Mouse (Mus musculus) kidney, embryonic 15.5 days (tissue): ENCODE measurements around the gene Ttyh3. TPM values are rescaled to one million over a fixed set of nuclear protein-coding genes. Genes with fewer than 3 reads are reported as not detected.

Experiments used
- ATAC-seq: fragments of 200-750 bp; cut with Nextera tagmentation; replicated peaks from 2 replicates; pipeline ENCODE4 v1.8.0; 2017; ENCODE audit warnings: moderate TSS enrichment; ENCODE audit not compliant: low FRiP score
- H3K27ac ChIP-seq: fragments of 300-500 bp; sonication (generic); 2 replicates; pipeline ENCODE4 v1.5.1; 2015; ENCODE audit warnings: mild to moderate bottlenecking, inconsistent platforms
- H3K27me3 ChIP-seq: fragments of 300-500 bp; sonication (generic); 2 replicates; pipeline ENCODE4 v1.6.1; 2015; ENCODE audit warnings: inconsistent platforms
- H3K36me3 ChIP-seq: fragments of 300-500 bp; sonication (generic); 2 replicates; pipeline ENCODE4 v1.6.1; 2015; ENCODE audit warnings: inconsistent platforms
- H3K4me1 ChIP-seq: fragments of 300-500 bp; sonication (generic); 2 replicates; pipeline ENCODE4 v1.6.1; 2015; ENCODE audit warnings: inconsistent platforms
- H3K4me2 ChIP-seq: fragments of 300-500 bp; sonication (generic); 2 replicates; pipeline ENCODE4 v1.6.1; 2015; ENCODE audit warnings: moderate library complexity, mild to moderate bottlenecking, inconsistent platforms
- H3K4me3 ChIP-seq: fragments of 300-500 bp; sonication (generic); replicated peaks from 2 replicates; pipeline ENCODE4 v1.5.1; 2015; ENCODE audit warnings: mild to moderate bottlenecking, inconsistent platforms
- H3K9ac ChIP-seq: fragments of 300-500 bp; sonication (generic); 2 replicates; pipeline ENCODE4 v1.6.1; 2015; ENCODE audit warnings: mild to moderate bottlenecking, inconsistent platforms
- H3K9me3 ChIP-seq: fragments of 300-500 bp; sonication (generic); replicated peaks from 2 replicates; pipeline ENCODE4 v1.6.1; 2016; ENCODE audit warnings: inconsistent platforms
- WGBS: fragments of 180-500 bp; shearing (Covaris S2); methylation state at CpG from one replicate; pipeline ENCODE4 v1.1.7; 2015; ENCODE audit warnings: mixed read lengths; 5-methylcytosine and 5-hydroxymethylcytosine counted together
- polyA plus RNA-seq: library from polyadenylated mRNA; unstranded; fragments of >200 nt; fragmentation: Nextera tagmentation; extraction: Ambion mirVana; gene quantifications from 2 replicates; pipeline ENCODE4 v1.2.1, GENCODE M21; 2015

Gene Ttyh3
- polyA plus RNA-seq, 1 experiment from 2014 or later: 39.9 TPM

DNA sequence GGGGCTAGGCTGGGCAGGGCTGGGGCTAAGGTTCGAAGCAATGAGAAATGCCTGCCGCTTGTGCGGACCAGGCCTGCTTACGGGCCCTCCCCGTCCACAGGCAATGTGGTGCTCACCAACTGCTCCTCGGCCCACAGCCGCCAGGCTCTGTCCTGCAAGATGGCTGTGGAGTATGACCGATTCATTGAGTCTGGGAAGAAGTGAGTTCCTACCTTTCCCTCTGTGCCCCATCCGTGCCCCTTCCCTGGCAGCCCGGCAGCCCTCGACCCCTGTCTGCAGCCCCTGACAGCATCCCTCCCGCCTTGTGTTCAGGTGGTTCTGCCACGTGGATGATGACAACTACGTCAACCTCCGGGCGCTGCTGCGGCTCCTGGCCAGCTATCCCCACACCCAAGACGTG is 36.6 kb downstream of the Ttyh3 start:
- no peak for ATAC-seq
- Histone ChIP-seq H3K9ac (peak overlapping the region; percentile 21; the same call in 1 of the 2 replicates), H3K9me3 (no peaks in the 10 kb centered on the region), H3K4me2 (peak overlapping the region; percentile 92), H3K36me3 (peaks cover 36% of the 10 kb centered on the region), H3K4me1 (peaks cover 65% of the 10 kb centered on the region), H3K4me3 (peak overlapping the region; percentile 66), H3K27ac (peak overlapping the region; percentile 95), H3K27me3 (no peaks in the 10 kb centered on the region)
- 66% methylated on average over 18 of the region's 18 CpGs for WGBS

DNA sequence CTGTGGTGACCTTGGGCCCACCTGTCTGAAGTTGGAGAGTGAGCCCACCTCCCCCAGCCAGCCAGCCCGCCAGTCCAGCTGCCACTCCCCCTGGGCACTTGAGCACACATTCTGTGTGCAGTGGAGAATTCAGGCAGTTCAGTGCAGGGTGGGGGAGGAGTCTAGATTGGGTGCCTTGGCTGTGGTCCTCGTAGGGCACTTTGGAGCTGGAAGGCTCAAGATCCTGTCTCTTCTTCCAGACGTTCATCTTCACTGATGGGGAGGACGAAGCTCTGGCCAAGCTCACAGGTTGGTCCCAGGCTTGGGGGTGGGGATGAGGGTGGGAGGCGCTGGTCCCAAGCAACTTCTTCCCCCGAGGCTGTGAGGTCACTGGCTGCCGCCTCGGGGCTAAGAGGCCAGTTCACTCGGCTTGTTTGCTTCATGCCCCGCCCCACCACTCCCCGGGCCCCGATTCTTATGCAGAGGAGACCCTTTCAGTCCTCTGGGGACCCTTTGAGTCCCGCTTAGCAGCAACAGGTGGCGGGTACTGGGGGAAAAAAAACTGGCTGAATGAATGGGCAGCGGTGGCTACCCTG is 37.1 kb downstream of the Ttyh3 start:
- Histone ChIP-seq H3K27me3 (no peaks in the 10 kb centered on the region), H3K27ac (peak overlapping the region; percentile 95), H3K4me3 (peak overlapping the region; percentile 66), H3K4me2 (peak overlapping the region; percentile 92), H3K36me3 (peaks cover 36% of the 10 kb centered on the region), H3K4me1 (peaks cover 66% of the 10 kb centered on the region), H3K9me3 (no peaks in the 10 kb centered on the region), H3K9ac (peak overlapping the region; percentile 21)
- WGBS: 23% methylated on average over 15 of the region's 15 CpGs
- peak; percentile 5; the same call in 1 of the 2 replicates for ATAC-seq

DNA sequence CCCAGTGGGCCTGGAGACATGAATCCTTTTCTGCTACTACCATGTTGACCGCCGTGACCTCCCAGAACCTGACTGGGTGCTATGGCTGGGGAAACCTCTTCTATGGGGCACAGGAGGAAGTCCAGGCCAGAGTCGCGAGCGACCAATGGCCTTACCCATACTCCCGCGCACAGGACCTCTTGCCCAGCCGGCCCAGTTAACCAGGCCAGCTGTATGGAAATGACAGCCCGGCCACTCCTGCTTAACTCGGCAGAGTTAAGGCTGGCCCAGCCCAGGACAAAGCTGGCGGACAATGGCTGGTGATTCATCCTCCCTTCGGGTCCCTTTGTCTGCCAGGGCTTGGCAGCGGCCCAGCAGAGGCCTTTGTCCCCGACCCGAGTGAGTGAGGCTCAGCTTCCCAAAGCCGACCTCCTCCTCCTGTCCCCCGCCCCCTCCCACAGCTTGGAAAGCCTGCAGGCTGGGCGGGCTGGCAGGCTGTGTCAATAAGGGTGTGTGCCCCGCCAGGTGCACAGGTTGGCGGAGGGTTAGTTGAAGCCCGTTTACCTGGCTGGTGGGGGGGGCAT is 37.7 kb downstream of the Ttyh3 start:
- peaks cover 33% of the 10 kb centered on the region for H3K36me3 ChIP-seq
- WGBS: 7% methylated on average over 21 of the region's 21 CpGs
- peak overlapping the region; percentile 92 for H3K4me2 ChIP-seq
- peak overlapping the region; percentile 21 for H3K9ac ChIP-seq
- peaks cover 68% of the 10 kb centered on the region for H3K4me1 ChIP-seq
- ATAC-seq: peak; percentile 5; the same call in 1 of the 2 replicates
- no peaks in the 10 kb centered on the region for H3K9me3 ChIP-seq
- no peaks in the 10 kb centered on the region; the same call in 1 of the 2 replicates for H3K27me3 ChIP-seq
- H3K27ac ChIP-seq: peak overlapping the region; percentile 95
- H3K4me3 ChIP-seq: peak overlapping the region; percentile 66

GRCm38 (mm10) chr5:140610273-140611011 is 38.4 kb downstream of the Ttyh3 start:
- Histone ChIP-seq H3K27me3 (peaks cover 3% of the 10 kb centered on the region; the same call in 1 of the 2 replicates), H3K4me1 (peaks cover 72% of the 10 kb centered on the region), H3K4me3 (peak overlapping the region; percentile 66), H3K27ac (peak overlapping the region; percentile 95), H3K9ac (peak overlapping the region; percentile 21), H3K4me2 (peak overlapping the region; percentile 92), H3K9me3 (no peaks in the 10 kb centered on the region), H3K36me3 (peaks cover 30% of the 10 kb centered on the region)
- 2% methylated on average over 29 of the region's 30 CpGs for WGBS
- ATAC-seq: peak; percentile 13; the same call in 1 of the 2 replicates

DNA sequence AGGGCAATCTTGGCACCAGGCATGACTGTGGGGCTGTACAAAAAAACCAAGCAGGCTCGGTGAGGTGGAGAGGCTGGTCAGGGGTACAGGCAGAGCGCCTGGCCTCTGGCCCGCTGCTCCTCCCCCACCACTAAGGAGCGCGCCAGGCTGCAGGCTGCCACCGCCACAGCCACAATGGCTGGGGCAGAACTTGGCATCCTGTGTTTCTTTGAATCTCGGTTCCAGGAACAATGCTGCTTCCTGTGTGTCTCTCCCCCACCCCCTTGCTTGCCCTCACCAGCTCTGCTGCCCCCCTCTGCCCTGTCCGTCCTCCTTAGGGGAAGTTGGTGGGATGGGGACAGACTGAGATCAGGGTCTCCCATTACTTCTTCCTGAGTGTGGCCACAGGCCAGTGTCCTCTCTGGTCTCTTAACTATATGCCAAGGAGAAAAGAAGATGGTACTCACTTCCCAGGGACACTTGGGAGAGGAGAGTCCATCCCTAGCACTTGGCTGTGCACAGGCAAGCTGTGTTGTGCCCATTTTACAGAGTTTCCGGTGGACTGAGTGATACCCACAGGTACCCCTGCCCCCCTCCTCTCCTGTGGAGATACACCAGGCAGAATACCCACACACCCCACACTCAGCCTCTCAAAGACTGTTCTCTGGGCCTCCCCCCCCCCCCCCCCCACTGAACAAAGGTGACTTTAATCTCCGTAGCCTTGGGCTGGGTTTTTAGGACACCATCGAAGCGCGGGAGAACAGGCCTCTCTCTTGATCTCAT is 39.1 kb downstream of the Ttyh3 start:
- H3K9me3 ChIP-seq: no peaks in the 10 kb centered on the region
- H3K4me2 ChIP-seq: peak overlapping the region; percentile 92
- peaks cover 26% of the 10 kb centered on the region for H3K36me3 ChIP-seq
- 19% methylated on average over 13 of the region's 13 CpGs for WGBS
- peaks cover 80% of the 10 kb centered on the region for H3K4me1 ChIP-seq
- H3K9ac ChIP-seq: peak overlapping the region; percentile 65
- peaks cover 7% of the 10 kb centered on the region; the same call in 1 of the 2 replicates for H3K27me3 ChIP-seq
- peak overlapping the region; percentile 66 for H3K4me3 ChIP-seq
- peak overlapping the region; percentile 95 for H3K27ac ChIP-seq
- ATAC-seq: no peak

DNA sequence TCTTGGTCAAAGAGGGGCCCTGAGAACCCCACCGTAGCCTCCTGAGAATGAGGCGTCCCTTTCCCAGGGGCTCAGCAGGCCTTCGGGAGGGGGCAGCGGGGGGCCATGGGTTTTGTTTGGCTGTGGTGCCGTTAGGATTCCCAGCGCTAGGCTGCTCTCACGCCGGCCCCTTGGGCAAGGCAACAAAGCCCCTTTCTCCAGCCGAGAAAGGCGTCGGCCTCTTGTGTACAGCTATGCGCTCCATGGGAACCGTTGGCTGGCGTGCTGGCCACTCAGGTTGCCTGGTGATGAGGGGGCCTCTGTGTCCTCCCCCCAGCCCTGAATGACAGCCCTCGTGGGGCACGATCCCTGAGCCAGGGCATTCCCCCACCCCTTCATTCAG is 40.2 kb downstream of the Ttyh3 start:
- no peak for ATAC-seq
- H3K36me3 ChIP-seq: peaks cover 16% of the 10 kb centered on the region
- H3K9ac ChIP-seq: peak overlapping the region; percentile 65
- peak overlapping the region; percentile 66 for H3K4me3 ChIP-seq
- no peaks in the 10 kb centered on the region for H3K9me3 ChIP-seq
- peak overlapping the region; percentile 92 for H3K4me2 ChIP-seq
- H3K4me1 ChIP-seq: peaks cover 87% of the 10 kb centered on the region
- under 1% methylated on average over 16 of the region's 16 CpGs for WGBS
- H3K27ac ChIP-seq: peak overlapping the region; percentile 95
- H3K27me3 ChIP-seq: peaks cover 7% of the 10 kb centered on the region; the same call in 1 of the 2 replicates

GRCm38 (mm10) chr5:140607836-140608633 is 40.8 kb downstream of the Ttyh3 start:
- Histone ChIP-seq H3K9ac (peak overlapping the region; percentile 65), H3K4me3 (peak overlapping the region; percentile 66), H3K9me3 (no peaks in the 10 kb centered on the region), H3K36me3 (peaks cover 10% of the 10 kb centered on the region), H3K27ac (peak overlapping the region; percentile 95), H3K27me3 (peaks cover 7% of the 10 kb centered on the region; the same call in 1 of the 2 replicates), H3K4me2 (peak overlapping the region; percentile 92), H3K4me1 (peaks cover 87% of the 10 kb centered on the region)
- under 1% methylated on average over 17 of the region's 17 CpGs for WGBS
- no peak for ATAC-seq

GRCm38 (mm10) chr5:140607001-140607835 is 41.6 kb downstream of the Ttyh3 start, which contains the start of gene Lfng:
TSS of gene Lfng (plus strand) at chr5:140607320.
- Histone ChIP-seq H3K36me3 (peaks cover 2% of the 10 kb centered on the region), H3K4me1 (peaks cover 90% of the 10 kb centered on the region), H3K27me3 (peaks cover 7% of the 10 kb centered on the region; the same call in 1 of the 2 replicates), H3K4me3 (peak within 1 kb of the TSS; percentile 66), H3K27ac (peak within 1 kb of the TSS; percentile 95), H3K9ac (peak within 1 kb of the TSS; percentile 65), H3K4me2 (peak within 1 kb of the TSS; percentile 92), H3K9me3 (no peaks in the 10 kb centered on the region)
- ATAC-seq: peak; percentile 72
- under 1% methylated on average over 91 of the region's 91 CpGs for WGBS

DNA sequence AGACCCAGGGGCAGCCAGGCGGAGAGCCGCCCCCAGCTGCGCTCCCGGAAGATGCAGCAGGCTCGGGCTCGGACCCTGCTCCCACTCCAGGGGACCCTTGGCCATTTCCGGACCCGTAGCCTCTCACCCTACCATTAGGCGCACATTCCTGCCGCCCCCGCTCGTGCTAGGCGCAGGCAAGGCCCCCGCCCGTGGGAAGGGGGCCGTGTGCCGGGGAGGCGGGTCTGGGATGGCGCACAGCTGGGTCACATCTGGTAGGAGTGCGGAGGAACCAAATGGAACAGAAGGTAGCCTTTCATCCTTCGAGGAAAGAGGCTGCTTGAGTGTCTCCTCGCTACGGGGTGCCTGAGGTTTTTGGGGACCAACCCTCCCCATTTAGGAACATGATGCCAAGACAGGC is 42.4 kb downstream of the Ttyh3 start:
- peak overlapping the region; percentile 26; the same call in 1 of the 2 replicates for H3K9ac ChIP-seq
- peak overlapping the region; percentile 66 for H3K4me3 ChIP-seq
- peak overlapping the region; percentile 95 for H3K27ac ChIP-seq
- no peaks in the 10 kb centered on the region for H3K9me3 ChIP-seq
- peak overlapping the region; percentile 92 for H3K4me2 ChIP-seq
- no peaks in the 10 kb centered on the region for H3K36me3 ChIP-seq
- peaks cover 90% of the 10 kb centered on the region for H3K4me1 ChIP-seq
- peaks cover 7% of the 10 kb centered on the region; the same call in 1 of the 2 replicates for H3K27me3 ChIP-seq
- under 1% methylated on average over 23 of the region's 23 CpGs for WGBS
- ATAC-seq: peak; percentile 27

- H3K27me3 ChIP-seq: peaks cover 7% of the 10 kb centered on the region; the same call in 1 of the 2 replicates
- H3K4me3 ChIP-seq: no peak overlapping the region
- peak overlapping the region; percentile 95 for H3K27ac ChIP-seq
- H3K36me3 ChIP-seq: no peaks in the 10 kb centered on the region
- H3K9ac ChIP-seq: no peak overlapping the region
- no peak for ATAC-seq
- H3K4me1 ChIP-seq: peaks cover 89% of the 10 kb centered on the region
- WGBS: 24% methylated on average over 3 of the region's 3 CpGs
- no peaks in the 10 kb centered on the region for H3K9me3 ChIP-seq
- peak overlapping the region; percentile 92; the same call in 1 of the 2 replicates for H3K4me2 ChIP-seq
Measured at GRCm38 (mm10) chr5:140605228-140605627, 43.6 kb downstream of the Ttyh3 start.
